Mouse (Mus musculus) hindbrain, embryonic 16.5 days (tissue): Measurements from ENCODE around the gene A630001G21Rik. TPM values are rescaled to one million over a fixed set of nuclear protein-coding genes. Genes with fewer than 3 reads are reported as not detected.

Experiments
- ATAC-seq: fragments of 200-750 bp; cut with Nextera tagmentation; 2 replicates; pipeline ENCODE4 v1.8.0; 2017; ENCODE audit warnings: moderate TSS enrichment, moderate library complexity
- H3K27ac ChIP-seq: fragments of 300-500 bp; sonication (generic); 2 replicates; pipeline ENCODE4 v1.5.1; 2014; ENCODE audit warnings: low read depth, mild to moderate bottlenecking, control low read depth, low read length, moderate library complexity
- H3K27me3 ChIP-seq: fragments of 300-500 bp; sonication (generic); replicated peaks from 2 replicates; pipeline ENCODE4 v1.6.1; 2014; ENCODE audit warnings: low read length; ENCODE audit not compliant: control insufficient read depth, insufficient read depth
- H3K36me3 ChIP-seq: fragments of 300-500 bp; sonication (generic); 2 replicates; pipeline ENCODE4 v1.6.1; 2014; ENCODE audit warnings: mild to moderate bottlenecking, low read length, moderate library complexity, mixed read lengths; ENCODE audit not compliant: control insufficient read depth, insufficient read depth
- H3K4me1 ChIP-seq: fragments of 300-500 bp; sonication (generic); 2 replicates; pipeline ENCODE4 v1.6.1; 2014; ENCODE audit warnings: low read depth, low read length; ENCODE audit not compliant: control insufficient read depth, insufficient read depth
- H3K4me2 ChIP-seq: fragments of 300-500 bp; sonication (generic); 2 replicates; pipeline ENCODE4 v1.6.1; 2014; ENCODE audit warnings: mild to moderate bottlenecking, low read length, control low read depth, moderate library complexity
- H3K4me3 ChIP-seq: fragments of 300-500 bp; sonication (generic); 2 replicates; pipeline ENCODE4 v1.5.1; 2014; ENCODE audit warnings: mild to moderate bottlenecking, low read length, control low read depth, moderate library complexity
- H3K9ac ChIP-seq: fragments of 300-500 bp; sonication (generic); 2 replicates; pipeline ENCODE4 v1.6.1; 2014; ENCODE audit warnings: low read depth, mild to moderate bottlenecking, control low read depth, low read length, moderate library complexity
- H3K9me3 ChIP-seq: fragments of 300-500 bp; sonication (generic); 2 replicates; pipeline ENCODE4 v1.6.1; 2014; ENCODE audit warnings: mild to moderate bottlenecking, low read length, moderate library complexity; ENCODE audit not compliant: control insufficient read depth
- WGBS: fragments of 180-500 bp; shearing (Covaris S2); extraction: QIAGEN DNeasy Blood & Tissue Kit; methylation state at CpG from one replicate; pipeline ENCODE4 v1.1.7; 2014; 5-methylcytosine and 5-hydroxymethylcytosine counted together
- polyA plus RNA-seq: library from polyadenylated mRNA; unstranded; fragments of >200 nt; fragmentation: Nextera tagmentation; extraction: Ambion mirVana; gene quantifications from 2 replicates; pipeline ENCODE4 v1.2.1, GENCODE M21; 2015

A630001G21Rik gene
- polyA plus RNA-seq, 1 experiment from 2014 or later, result 0.29 TPM

DNA sequence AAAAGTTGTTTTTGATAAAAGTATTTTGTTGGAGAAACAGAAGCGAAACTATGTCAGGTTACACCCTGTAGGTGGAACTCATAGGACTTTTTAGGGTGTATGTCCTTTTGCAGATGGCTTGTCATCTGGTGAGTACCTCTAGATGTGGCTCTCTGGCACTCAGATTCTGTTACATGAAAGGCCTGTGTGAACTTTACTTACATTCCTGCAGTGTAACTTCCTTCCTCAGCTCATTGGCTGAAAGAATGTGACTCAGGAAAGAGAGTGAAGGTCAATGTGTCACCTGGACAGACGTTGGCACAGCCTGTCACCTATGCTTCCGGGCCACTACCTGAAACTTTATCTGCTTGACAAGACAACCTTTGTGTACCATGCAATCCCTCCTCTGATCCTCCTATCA is 33.9 kb downstream of the A630001G21Rik start:
- no peak overlapping the region for H3K27ac ChIP-seq
- no peak overlapping the region for H3K9ac ChIP-seq
- H3K4me2 ChIP-seq, result no peak overlapping the region
- H3K36me3 ChIP-seq, result no peaks in the 10 kb centered on the region
- no peak for ATAC-seq
- no peaks in the 10 kb centered on the region for H3K9me3 ChIP-seq
- H3K27me3 ChIP-seq, result no peaks in the 10 kb centered on the region
- H3K4me3 ChIP-seq, result no peak overlapping the region
- peaks cover 4% of the 10 kb centered on the region for H3K4me1 ChIP-seq
- WGBS, result 92% methylated on average over 3 of the region's 3 CpGs

DNA sequence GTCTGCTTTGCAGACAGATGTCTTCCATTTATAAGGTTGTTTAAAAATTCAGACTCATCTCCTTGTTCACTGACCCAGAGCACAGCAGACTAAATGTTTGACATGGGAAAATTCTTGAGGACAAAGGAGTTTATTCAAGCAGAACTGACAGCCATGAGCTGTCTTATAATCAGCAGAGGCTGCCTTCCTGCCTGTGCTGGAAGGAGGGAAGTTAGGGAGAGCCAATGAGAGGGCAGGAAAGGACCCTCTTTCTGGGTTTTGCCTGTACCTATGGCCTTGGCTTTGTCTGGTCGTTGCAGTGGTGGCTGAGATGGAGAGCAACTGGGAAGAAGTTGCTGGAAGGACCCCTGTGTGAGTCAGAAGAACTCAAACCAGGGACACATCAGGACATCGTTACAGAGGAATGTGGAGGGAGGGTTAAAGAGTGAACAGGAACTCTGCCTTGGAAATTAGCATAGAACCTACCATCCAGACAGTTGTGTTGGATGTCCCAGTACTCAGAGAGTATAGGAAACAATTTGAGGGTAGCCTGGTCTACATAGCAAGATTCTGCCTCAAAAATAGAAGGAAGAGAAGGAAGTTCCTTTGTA is 35.4 kb downstream of the A630001G21Rik start:
- peak; percentile 63 for ATAC-seq

DNA sequence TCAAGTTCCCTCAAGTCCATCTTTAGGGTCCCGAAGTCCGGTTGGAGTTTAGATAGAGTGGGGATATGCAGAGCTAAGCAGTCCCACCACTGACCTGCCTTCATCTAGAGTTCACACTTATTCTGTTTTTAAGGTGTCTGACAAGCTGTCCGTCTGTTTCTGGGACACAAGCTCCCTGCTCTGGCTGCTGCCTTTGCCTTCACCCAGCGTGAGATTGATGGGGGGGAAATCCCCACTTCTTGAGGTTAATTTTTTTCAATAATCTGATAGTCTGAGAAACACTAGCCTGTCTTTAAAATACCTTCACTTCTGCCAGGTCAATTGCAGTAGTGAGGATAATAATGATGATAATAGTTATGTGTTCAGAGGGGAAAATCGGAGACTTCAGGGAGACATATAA is 36.1 kb downstream of the A630001G21Rik start:
- WGBS, result 29% methylated on average over 5 of the region's 5 CpGs
- Histone ChIP-seq H3K9me3 (no peaks in the 10 kb centered on the region), H3K9ac (no peak overlapping the region), H3K27me3 (no peaks in the 10 kb centered on the region), H3K4me3 (no peak overlapping the region), H3K4me2 (no peak overlapping the region), H3K27ac (no peak overlapping the region), H3K4me1 (peaks cover 4% of the 10 kb centered on the region), H3K36me3 (no peaks in the 10 kb centered on the region)
- no peak for ATAC-seq

More for the DNA sequence above, 35.4 kb downstream of the A630001G21Rik start:
- Histone ChIP-seq H3K9ac (no peak overlapping the region), H3K36me3 (no peaks in the 10 kb centered on the region), H3K4me1 (peaks cover 4% of the 10 kb centered on the region), H3K9me3 (no peaks in the 10 kb centered on the region), H3K27me3 (no peaks in the 10 kb centered on the region), H3K27ac (no peak overlapping the region), H3K4me3 (no peak overlapping the region), H3K4me2 (no peak overlapping the region)
- 5% methylated on average over 2 of the region's 2 CpGs for WGBS

DNA sequence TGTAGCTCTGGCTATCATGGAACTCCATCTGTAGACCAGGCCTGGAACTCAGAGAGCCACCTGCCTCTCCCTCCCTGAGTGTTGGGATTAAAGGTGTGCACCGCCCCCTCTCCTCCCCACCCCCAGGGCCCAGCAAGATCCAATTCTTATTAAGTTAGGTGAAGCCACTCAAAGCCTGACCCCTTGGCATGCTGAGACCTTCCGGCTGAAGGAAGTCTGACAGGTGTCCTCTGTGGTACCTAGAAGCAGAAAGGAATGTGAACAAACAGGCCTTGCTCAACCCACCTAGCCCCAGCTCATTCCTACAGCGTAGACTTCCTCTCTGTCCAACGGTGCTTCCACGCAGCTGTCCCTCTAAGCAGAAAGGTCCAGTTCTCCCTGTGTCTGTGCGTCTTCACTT is 37.5 kb downstream of the A630001G21Rik start:
- no peak overlapping the region for H3K4me2 ChIP-seq
- no peak overlapping the region for H3K9ac ChIP-seq
- no peak overlapping the region for H3K27ac ChIP-seq
- no peaks in the 10 kb centered on the region for H3K9me3 ChIP-seq
- no peaks in the 10 kb centered on the region for H3K36me3 ChIP-seq
- ATAC-seq, result no peak
- 81% methylated on average over 6 of the region's 6 CpGs for WGBS
- H3K27me3 ChIP-seq, result no peaks in the 10 kb centered on the region
- peaks cover 4% of the 10 kb centered on the region for H3K4me1 ChIP-seq
- no peak overlapping the region for H3K4me3 ChIP-seq

DNA sequence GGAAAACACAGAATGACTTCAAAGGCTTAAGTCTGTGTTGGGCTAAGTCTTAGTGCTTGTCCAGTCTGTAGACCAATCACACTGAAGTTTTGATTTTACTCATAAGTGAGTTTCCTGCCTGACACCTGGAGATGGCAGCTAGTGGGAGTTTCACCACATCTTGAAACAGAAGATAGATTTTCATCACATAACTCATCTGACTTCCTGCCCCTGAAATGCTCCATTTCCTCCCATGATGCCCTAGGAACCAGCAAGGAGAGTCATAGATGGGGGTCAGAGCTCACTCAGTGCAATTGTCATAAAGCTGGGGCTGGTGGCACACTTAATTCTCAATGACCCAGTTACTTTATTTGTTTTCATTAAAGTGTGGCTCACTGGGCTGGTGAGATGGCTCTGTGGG is 38.6 kb downstream of the A630001G21Rik start:
- Histone ChIP-seq H3K4me1 (peaks cover 4% of the 10 kb centered on the region), H3K27ac (no peak overlapping the region), H3K36me3 (no peaks in the 10 kb centered on the region), H3K9ac (no peak overlapping the region), H3K27me3 (no peaks in the 10 kb centered on the region), H3K9me3 (no peaks in the 10 kb centered on the region), H3K4me3 (no peak overlapping the region), H3K4me2 (no peak overlapping the region)
- ATAC-seq, result no peak

DNA sequence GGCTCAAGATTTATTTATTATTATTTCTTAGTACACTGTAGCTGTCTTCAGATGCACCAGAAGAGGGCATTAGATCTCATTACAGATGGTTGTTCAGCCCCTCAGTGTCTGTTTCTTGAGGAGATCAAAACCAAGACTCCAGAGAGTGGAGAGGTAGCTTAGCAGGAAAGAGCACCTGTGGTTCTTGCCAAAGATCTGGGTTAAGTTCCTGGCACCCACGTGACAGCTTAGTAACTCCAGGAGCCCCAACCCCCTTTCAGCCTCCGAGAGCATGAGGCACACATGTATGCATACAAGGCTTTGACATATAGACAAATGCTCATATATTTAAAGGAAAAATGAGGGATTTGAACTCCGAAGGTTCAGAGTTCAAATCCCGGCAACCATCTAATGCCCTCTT is 39.4 kb downstream of the A630001G21Rik start:
- H3K4me1 ChIP-seq, result peaks cover 4% of the 10 kb centered on the region
- 91% methylated on average over 4 of the region's 4 CpGs for WGBS

DNA sequence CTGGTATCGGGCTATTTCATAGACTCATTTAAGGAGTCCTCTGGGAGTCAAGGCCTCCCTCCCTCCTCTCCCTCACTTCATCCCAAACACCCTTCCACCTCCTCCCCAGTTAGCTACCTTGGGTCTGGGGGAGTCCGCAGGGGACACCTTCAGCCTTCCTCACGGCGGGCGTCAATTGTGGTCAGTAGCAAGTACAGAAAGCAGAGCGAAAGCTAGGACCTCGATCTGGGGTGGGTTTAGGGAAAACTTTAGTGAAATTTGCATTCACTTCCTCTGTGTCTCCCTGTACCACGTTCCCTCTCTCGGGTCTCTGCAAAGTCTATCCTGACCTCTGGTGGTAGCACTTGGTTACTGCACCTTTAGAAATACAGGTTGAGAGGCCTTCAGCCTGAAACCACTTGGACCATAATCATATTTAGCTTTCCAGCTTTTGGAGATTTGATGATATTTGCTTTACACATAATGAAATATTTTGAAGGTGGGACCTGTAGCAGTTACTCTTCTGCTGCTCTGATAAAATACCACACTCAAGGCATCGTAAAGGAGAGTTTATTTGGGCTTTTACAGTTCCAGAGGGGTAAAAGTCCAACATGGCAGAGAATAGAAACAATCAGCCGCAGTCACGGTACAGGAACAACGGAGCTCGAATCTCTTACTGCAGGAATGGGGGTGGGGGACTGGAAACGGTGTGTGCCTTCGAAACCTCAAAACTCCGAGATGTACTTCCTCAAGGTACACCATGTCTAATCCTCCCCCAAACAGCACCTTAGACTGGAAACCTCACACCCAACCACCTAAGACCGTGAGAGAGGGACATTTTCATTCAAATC is 41.9 kb downstream of the A630001G21Rik start:
- no peaks in the 10 kb centered on the region for H3K9me3 ChIP-seq
- peak; percentile 88 for ATAC-seq
- no peak overlapping the region for H3K27ac ChIP-seq
- no peak overlapping the region for H3K9ac ChIP-seq
- H3K4me3 ChIP-seq, result no peak overlapping the region
- 38% methylated on average over 18 of the region's 18 CpGs for WGBS
- no peaks in the 10 kb centered on the region for H3K27me3 ChIP-seq
- peak overlapping the region; percentile 40 for H3K4me2 ChIP-seq
- no peaks in the 10 kb centered on the region for H3K36me3 ChIP-seq
- H3K4me1 ChIP-seq, result no peaks in the 10 kb centered on the region

More for the DNA sequence above, 39.4 kb downstream of the A630001G21Rik start:
- Histone ChIP-seq H3K9ac (no peak overlapping the region), H3K36me3 (no peaks in the 10 kb centered on the region), H3K9me3 (no peaks in the 10 kb centered on the region), H3K4me3 (no peak overlapping the region), H3K27ac (no peak overlapping the region), H3K4me2 (no peak overlapping the region), H3K27me3 (no peaks in the 10 kb centered on the region)
- no peak for ATAC-seq

DNA sequence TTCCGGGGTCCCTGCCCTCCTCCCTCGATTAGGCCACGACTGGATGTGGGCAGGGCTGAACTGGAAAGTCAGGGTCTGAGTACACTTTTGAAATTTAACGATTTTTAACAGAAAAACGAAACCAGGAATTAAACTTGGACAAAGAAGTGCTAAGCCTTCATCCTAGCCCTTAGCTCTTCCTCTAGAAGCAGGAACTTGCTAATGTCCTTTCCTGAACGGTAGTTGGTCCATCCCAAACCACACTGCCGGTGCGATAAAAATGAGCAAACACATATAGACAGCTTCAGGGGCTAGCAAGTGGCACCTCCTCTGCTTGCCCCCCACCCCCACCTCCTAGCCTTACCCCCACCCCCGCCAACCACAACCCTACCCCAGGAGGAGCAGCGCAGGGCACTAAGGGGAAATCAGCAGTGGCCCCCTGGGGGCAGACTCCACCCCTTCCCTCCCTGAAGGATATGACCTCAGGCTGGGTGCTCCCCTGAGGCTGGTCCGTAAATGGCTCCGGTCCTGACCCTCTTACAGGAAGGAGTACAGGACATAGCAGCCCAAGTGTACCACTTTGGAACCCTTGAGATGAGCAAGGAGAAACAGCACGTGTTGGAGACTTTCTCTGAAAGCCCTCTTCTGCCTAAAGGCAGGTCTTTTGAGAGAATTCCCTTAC is 42.9 kb downstream of the A630001G21Rik start:
- Histone ChIP-seq H3K9ac (no peak overlapping the region), H3K27ac (no peak overlapping the region), H3K4me3 (no peak overlapping the region), H3K4me2 (no peak overlapping the region), H3K27me3 (no peaks in the 10 kb centered on the region), H3K36me3 (no peaks in the 10 kb centered on the region), H3K4me1 (no peaks in the 10 kb centered on the region), H3K9me3 (no peaks in the 10 kb centered on the region)
- no peak for ATAC-seq
- 72% methylated on average over 13 of the region's 13 CpGs for WGBS

DNA sequence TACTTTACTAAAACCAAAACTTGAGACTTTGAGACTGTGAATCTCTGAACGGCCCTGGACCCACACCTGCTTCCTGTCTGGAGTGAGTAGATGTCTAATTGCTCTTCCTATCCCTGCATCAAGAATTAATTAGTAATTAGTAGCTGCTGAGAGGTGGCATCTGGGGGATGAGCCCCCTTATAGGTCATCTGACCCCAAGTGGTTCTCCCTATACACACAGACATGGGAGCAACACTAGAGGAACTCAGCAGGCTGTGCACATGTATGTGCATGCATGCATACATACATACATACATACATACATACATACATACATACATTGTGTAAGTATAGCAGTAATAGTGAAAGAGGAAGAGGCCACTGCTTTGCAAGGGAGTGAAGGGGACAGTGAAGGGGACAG is 43.9 kb downstream of the A630001G21Rik start:
- H3K4me2 ChIP-seq, result no peak overlapping the region
- H3K9ac ChIP-seq, result no peak overlapping the region
- no peak overlapping the region for H3K4me3 ChIP-seq
- no peak overlapping the region for H3K27ac ChIP-seq
- ATAC-seq, result no peak
- H3K36me3 ChIP-seq, result no peaks in the 10 kb centered on the region
- WGBS, result 95% methylated on average over 1 of the region's 1 CpGs
- H3K9me3 ChIP-seq, result no peaks in the 10 kb centered on the region
- no peaks in the 10 kb centered on the region for H3K27me3 ChIP-seq
- no peaks in the 10 kb centered on the region for H3K4me1 ChIP-seq
